Mouse (Mus musculus) myocyte (in vitro differentiated cells): ENCODE results near the gene Phpt1.

Source experiments
- POLR2A ChIP-seq: IDR thresholded peaks from one replicate; pipeline ENCODE4 v1.6.1; 2011; ENCODE audit warnings: low read depth, mild to moderate bottlenecking, control low read depth, moderate library complexity; ENCODE audit not compliant: insufficient read length
- POLR2AphosphoS2 ChIP-seq: IDR thresholded peaks from one replicate; pipeline ENCODE4 v1.6.1; 2011; ENCODE audit warnings: low read depth, control low read depth; ENCODE audit not compliant: insufficient read length
- TCF12 ChIP-seq: IDR thresholded peaks from one replicate; pipeline ENCODE4 v1.6.1; 2011; ENCODE audit warnings: mild to moderate bottlenecking, control low read depth; ENCODE audit not compliant: poor library complexity, insufficient read depth, severe bottlenecking

DNA sequence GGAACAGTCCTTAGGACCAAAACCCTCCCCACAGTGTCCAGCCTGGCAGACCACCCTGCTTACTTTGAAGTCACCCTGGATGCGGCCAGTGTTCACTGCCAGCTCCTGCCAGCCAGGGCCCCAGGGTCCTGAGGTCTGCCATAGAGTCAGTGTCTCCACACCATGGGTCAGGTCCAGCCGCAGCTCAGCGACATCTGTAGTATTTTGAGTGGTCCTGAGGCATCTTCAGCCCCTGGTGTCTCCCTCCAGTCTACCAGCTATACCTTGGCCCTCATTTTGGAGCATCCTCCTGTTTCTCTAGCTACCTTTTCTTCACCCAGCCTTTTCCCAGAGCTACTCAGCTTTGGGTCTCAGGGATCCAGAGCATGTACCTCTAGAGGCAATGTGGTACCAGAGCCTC, 5.7 kb downstream of the Phpt1 start:
- TF ChIP-seq POLR2A (no peak), POLR2AphosphoS2 (no peak), TCF12 (no peak)
